Mouse (Mus musculus) G1E (cell line): ENCODE data around the gene Rasal2.

ENCODE experiments used
- CTCF ChIP-seq: IDR thresholded peaks from 2 replicates; pipeline ENCODE4 v1.5.1; 2012; ENCODE audit warnings: low read depth, low read length, inconsistent platforms, mixed read lengths
- GATA1 ChIP-seq: IDR thresholded peaks from 2 replicates; pipeline ENCODE4 v1.6.1; 2012; ENCODE audit warnings: borderline replicate concordance, low read length, inconsistent platforms, mixed read lengths
- POLR2AphosphoS5 ChIP-seq: IDR thresholded peaks from 2 replicates; pipeline ENCODE4 v1.6.1; 2012; ENCODE audit warnings: low read depth, low read length, inconsistent platforms; ENCODE audit not compliant: insufficient replicate concordance

GRCm38 (mm10) chr1:157255776-157256175, 156.6 kb downstream of the Rasal2 start:
- TF ChIP-seq GATA1 (no peak), POLR2AphosphoS5 (no peak), CTCF (no peak)
